Mouse (Mus musculus) hindbrain, embryonic 14.5 days (tissue): ENCODE measurements around the gene Hykk. TPM values are rescaled to one million over a fixed set of nuclear protein-coding genes. Genes with fewer than 3 reads are reported as not detected.

Experiments used
- ATAC-seq: fragments of 200-750 bp; cut with Nextera tagmentation; 2 replicates; pipeline ENCODE4 v1.8.0; 2017; ENCODE audit warnings: moderate number of reproducible peaks, mild to moderate bottlenecking, moderate TSS enrichment, moderate library complexity; ENCODE audit not compliant: low FRiP score
- DNase-seq: peaks from one replicate; pipeline ENCODE4 v3.0.0-alpha.2; 2015; ENCODE audit warnings: low spot score
- H3K27ac ChIP-seq: fragments of 300-500 bp; sonication (generic); 2 replicates; pipeline ENCODE4 v1.5.1; 2014; ENCODE audit warnings: mild to moderate bottlenecking, moderate library complexity
- H3K27me3 ChIP-seq: fragments of 300-500 bp; sonication (generic); 2 replicates; pipeline ENCODE4 v1.6.1; 2014; ENCODE audit warnings: mild to moderate bottlenecking, low read length, mixed read lengths; ENCODE audit not compliant: control insufficient read depth, insufficient read depth
- H3K36me3 ChIP-seq: fragments of 300-500 bp; sonication (generic); replicated peaks from 2 replicates; pipeline ENCODE4 v1.6.1; 2014; ENCODE audit not compliant: control insufficient read depth, insufficient read depth
- H3K4me1 ChIP-seq: fragments of 300-500 bp; sonication (generic); replicated peaks from 2 replicates; pipeline ENCODE4 v1.6.1; 2014; ENCODE audit warnings: antibody characterized with exemption, low read length, mixed read lengths; ENCODE audit not compliant: control insufficient read depth, insufficient read depth
- H3K4me2 ChIP-seq: fragments of 300-500 bp; sonication (generic); replicated peaks from 2 replicates; pipeline ENCODE4 v1.6.1; 2014; ENCODE audit warnings: mild to moderate bottlenecking, moderate library complexity
- H3K4me3 ChIP-seq: fragments of 300-500 bp; sonication (generic); replicated peaks from 2 replicates; pipeline ENCODE4 v1.5.1; 2014; ENCODE audit warnings: mild to moderate bottlenecking, low read length
- H3K9ac ChIP-seq: fragments of 300-500 bp; sonication (generic); 2 replicates; pipeline ENCODE4 v1.6.1; 2014
- H3K9me3 ChIP-seq: fragments of 300-500 bp; sonication (generic); 2 replicates; pipeline ENCODE4 v1.6.1; 2016; ENCODE audit warnings: low read length; ENCODE audit not compliant: control insufficient read depth
- WGBS: fragments of 180-500 bp; shearing (Covaris S2); extraction: QIAGEN DNeasy Blood & Tissue Kit; methylation state at CpG from one replicate; pipeline ENCODE4 v1.1.7; 2014; 5-methylcytosine and 5-hydroxymethylcytosine counted together
- polyA plus RNA-seq: library from polyadenylated mRNA; unstranded; fragments of >200 nt; fragmentation: Nextera tagmentation; extraction: Ambion mirVana; gene quantifications from 2 replicates; pipeline ENCODE4 v1.2.1, GENCODE M21; 2014

Gene Hykk
- polyA plus RNA-seq: 2.1 and 2.7 TPM in 2 replicates

GRCm38 (mm10) chr9:54917010-54917677 lies at the start of gene Hykk:
TSS of gene Hykk (plus strand) at chr9:54917283.
- Histone ChIP-seq H3K4me1 (peaks cover 10% of the 10 kb centered on the region; the same call in 1 of the 2 replicates), H3K4me2 (peak within 1 kb of the TSS; percentile 85), H3K36me3 (no peaks in the 10 kb centered on the region), H3K4me3 (peak within 1 kb of the TSS; percentile 64), H3K9me3 (no peaks in the 10 kb centered on the region), H3K9ac (peak within 1 kb of the TSS; percentile 66), H3K27me3 (no peaks in the 10 kb centered on the region), H3K27ac (peak within 1 kb of the TSS; percentile 23; the same call in 1 of the 2 replicates)
- DNase-seq: peak; percentile 92
- under 1% methylated on average over 33 of the region's 34 CpGs for WGBS
- ATAC-seq: peak; percentile 99

GRCm38 (mm10) chr9:54878759-54879158 lies 38.3 kb upstream of the Hykk start:
- 100% methylated on average over 1 of the region's 1 CpGs for WGBS
- no peak overlapping the region for H3K4me3 ChIP-seq
- H3K9ac ChIP-seq: no peak overlapping the region
- no peaks in the 10 kb centered on the region for H3K27me3 ChIP-seq
- H3K4me2 ChIP-seq: no peak overlapping the region
- H3K9me3 ChIP-seq: no peaks in the 10 kb centered on the region
- H3K36me3 ChIP-seq: peaks cover 52% of the 10 kb centered on the region
- no peak for DNase-seq
- no peaks in the 10 kb centered on the region for H3K4me1 ChIP-seq
- ATAC-seq: no peak
- no peak overlapping the region for H3K27ac ChIP-seq

GRCm38 (mm10) chr9:54892111-54892510 lies 25.0 kb upstream of the Hykk start:
- Histone ChIP-seq H3K4me3 (no peak overlapping the region), H3K9ac (no peak overlapping the region), H3K27ac (no peak overlapping the region), H3K9me3 (no peaks in the 10 kb centered on the region), H3K4me2 (no peak overlapping the region), H3K36me3 (peaks cover 90% of the 10 kb centered on the region), H3K27me3 (no peaks in the 10 kb centered on the region), H3K4me1 (no peaks in the 10 kb centered on the region)
- ATAC-seq (no peak), DNase-seq (no peak)
- WGBS: 78% methylated on average over 4 of the region's 4 CpGs

- Histone ChIP-seq H3K4me1 (no peaks in the 10 kb centered on the region), H3K4me2 (no peak overlapping the region), H3K4me3 (no peak overlapping the region), H3K27ac (no peak overlapping the region), H3K9ac (no peak overlapping the region), H3K27me3 (no peaks in the 10 kb centered on the region), H3K36me3 (peaks cover 84% of the 10 kb centered on the region), H3K9me3 (no peaks in the 10 kb centered on the region)
- DNase-seq (no peak), ATAC-seq (no peak)
- WGBS: 91% methylated on average over 3 of the region's 3 CpGs
Measured at GRCm38 (mm10) chr9:54897097-54897496, 20.0 kb upstream of the Hykk start.

GRCm38 (mm10) chr9:54909446-54909845 lies 7.6 kb upstream of the Hykk start:
- H3K9ac ChIP-seq: no peak overlapping the region
- no peaks in the 10 kb centered on the region for H3K27me3 ChIP-seq
- DNase-seq: no peak
- H3K4me2 ChIP-seq: no peak overlapping the region
- H3K4me1 ChIP-seq: no peaks in the 10 kb centered on the region
- no peak overlapping the region for H3K27ac ChIP-seq
- 95% methylated on average over 5 of the region's 5 CpGs for WGBS
- ATAC-seq: no peak
- H3K4me3 ChIP-seq: no peak overlapping the region
- peaks cover 71% of the 10 kb centered on the region for H3K36me3 ChIP-seq
- no peaks in the 10 kb centered on the region for H3K9me3 ChIP-seq

GRCm38 (mm10) chr9:54915576-54915975 lies 1.5 kb upstream of the Hykk start:
- H3K36me3 ChIP-seq: peaks cover 13% of the 10 kb centered on the region
- no peak overlapping the region for H3K4me3 ChIP-seq
- no peaks in the 10 kb centered on the region for H3K9me3 ChIP-seq
- peaks cover 10% of the 10 kb centered on the region; the same call in 1 of the 2 replicates for H3K4me1 ChIP-seq
- 74% methylated on average over 7 of the region's 7 CpGs for WGBS
- ATAC-seq: no peak
- no peak for DNase-seq
- H3K4me2 ChIP-seq: no peak overlapping the region
- H3K27ac ChIP-seq: no peak overlapping the region
- no peaks in the 10 kb centered on the region for H3K27me3 ChIP-seq
- H3K9ac ChIP-seq: no peak overlapping the region

GRCm38 (mm10) chr9:54916401-54916800 lies 682 bp upstream of the Hykk start:
- peak overlapping the region; percentile 64 for H3K4me3 ChIP-seq
- peaks cover 10% of the 10 kb centered on the region; the same call in 1 of the 2 replicates for H3K4me1 ChIP-seq
- no peak overlapping the region for H3K27ac ChIP-seq
- WGBS: 72% methylated on average over 8 of the region's 8 CpGs
- H3K27me3 ChIP-seq: no peaks in the 10 kb centered on the region
- H3K9ac ChIP-seq: no peak overlapping the region
- no peaks in the 10 kb centered on the region for H3K9me3 ChIP-seq
- ATAC-seq (no peak; the same call in 1 of the 2 replicates), DNase-seq (no peak)
- H3K4me2 ChIP-seq: peak overlapping the region; percentile 85
- H3K36me3 ChIP-seq: peaks cover 7% of the 10 kb centered on the region

- Histone ChIP-seq H3K27me3 (no peaks in the 10 kb centered on the region), H3K27ac (no peak overlapping the region), H3K4me3 (0 out of 2 replicates have a peak overlapping the region, but pooled peaks have one; percentile 64), H3K4me2 (peak overlapping the region; percentile 85; the same call in 1 of the 2 replicates), H3K4me1 (peaks cover 10% of the 10 kb centered on the region; the same call in 1 of the 2 replicates), H3K36me3 (0 out of 2 replicates have a peak, but pooled peaks cover 6% of the 10 kb centered on the region), H3K9me3 (no peaks in the 10 kb centered on the region), H3K9ac (no peak overlapping the region)
- DNase-seq: no peak
- ATAC-seq: no peak
- 75% methylated on average over 2 of the region's 2 CpGs for WGBS
Measured at GRCm38 (mm10) chr9:54918191-54918590, 1.1 kb downstream of the Hykk start.

- DNase-seq: no peak
- H3K4me2 ChIP-seq: no peak overlapping the region
- ATAC-seq: no peak
- H3K4me1 ChIP-seq: peaks cover 10% of the 10 kb centered on the region; the same call in 1 of the 2 replicates
- H3K27ac ChIP-seq: no peak overlapping the region
- no peak overlapping the region for H3K4me3 ChIP-seq
- no peaks in the 10 kb centered on the region for H3K27me3 ChIP-seq
- 0 out of 2 replicates have a peak, but pooled peaks cover 6% of the 10 kb centered on the region for H3K36me3 ChIP-seq
- WGBS: 96% methylated on average over 5 of the region's 5 CpGs
- no peaks in the 10 kb centered on the region for H3K9me3 ChIP-seq
- H3K9ac ChIP-seq: no peak overlapping the region
Measured at GRCm38 (mm10) chr9:54918781-54919180, 1.7 kb downstream of the Hykk start.
